Mouse (Mus musculus): ENCODE results near the gene Mtf1.

DNA sequence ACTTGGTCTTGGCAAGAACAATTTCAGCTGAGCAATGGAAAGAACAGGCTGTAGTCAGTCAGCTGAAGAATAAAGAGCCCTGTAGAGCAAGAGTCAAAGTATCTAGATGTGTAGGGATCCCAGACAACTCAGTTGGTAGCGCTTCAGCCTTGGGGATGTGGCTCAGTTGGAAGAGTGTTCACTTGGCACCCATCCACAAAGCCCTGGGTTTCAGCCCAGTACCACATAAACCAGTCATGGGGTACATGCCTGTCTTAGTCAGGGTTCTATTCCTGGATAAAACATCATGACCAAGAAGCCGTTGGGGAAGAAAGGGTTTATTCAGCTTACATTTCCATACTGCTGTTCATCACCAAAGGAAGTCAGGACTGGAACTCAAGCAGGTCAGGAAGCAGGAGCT lies 88.0 kb downstream of the Mtf1 start:
- TF ChIP-seq CTCF (IDR thresholded peaks at IDR 0.05; ENCODE audit: control insufficient read depth, insufficient read depth, low read length) (no peak), POLR2A (IDR thresholded peaks at IDR 0.05; ENCODE audit: borderline replicate concordance, control insufficient read depth, low read depth, low read length) (no peak)

Measured in bone marrow, adult 2 months (tissue).